Mouse (Mus musculus) bone marrow macrophage, adult 2 months (primary cell): ENCODE data around the gene Myo6.

Experiments used
- CTCF ChIP-seq: IDR thresholded peaks from 2 replicates; pipeline ENCODE4 v1.5.1; 2012; ENCODE audit warnings: low read depth, mild to moderate bottlenecking, low read length, moderate library complexity
- POLR2A ChIP-seq: IDR thresholded peaks from 2 replicates; pipeline ENCODE4 v1.6.1; 2012; ENCODE audit warnings: mild to moderate bottlenecking, low read depth, low read length, borderline replicate concordance

DNA sequence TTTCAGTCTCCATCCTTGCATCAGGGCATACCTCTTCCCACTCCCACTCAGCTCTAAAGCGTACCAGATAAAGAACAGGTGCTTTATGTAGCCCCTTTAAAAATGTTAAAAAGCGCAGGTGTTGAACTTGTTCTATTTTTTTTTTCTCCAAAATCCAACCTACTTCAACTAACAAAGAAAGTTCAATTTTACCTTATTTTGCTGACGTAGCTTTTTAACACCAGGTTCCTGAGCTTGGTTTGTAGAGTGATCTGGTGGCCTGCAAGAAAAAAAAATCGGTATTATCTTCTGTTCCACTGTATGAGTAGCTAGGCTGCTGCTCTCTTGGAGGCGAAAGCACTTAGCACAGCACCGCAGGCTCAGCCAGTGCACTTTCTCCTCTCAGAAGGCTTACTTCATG is 151.1 kb downstream of the Myo6 start:
- TF ChIP-seq POLR2A (no peak), CTCF (no peak)
